Mouse (Mus musculus) neural tube, embryonic 14.5 days (tissue): Measurements from ENCODE around the gene Gm45711. TPM values are rescaled to one million over a fixed set of nuclear protein-coding genes. Genes with fewer than 3 reads are reported as not detected.
"Not testable (repeated sequence)": the region's sequence is repeated elsewhere in the genome, so short reads cannot be mapped to it uniquely, and the experiment has no call there.

Experiments used
- ATAC-seq: fragments of 200-750 bp; cut with Nextera tagmentation; 2 replicates; pipeline ENCODE4 v1.8.0; 2017; ENCODE audit warnings: low read depth, mild to moderate bottlenecking, moderate TSS enrichment, moderate library complexity
- H3K27ac ChIP-seq: fragments of 300-500 bp; sonication (generic); 2 replicates; pipeline ENCODE4 v1.5.1; 2014; ENCODE audit warnings: low read depth, mild to moderate bottlenecking, control low read depth, low read length, moderate library complexity, mixed read lengths
- H3K27me3 ChIP-seq: fragments of 300-500 bp; sonication (generic); 2 replicates; pipeline ENCODE4 v1.6.1; 2014; ENCODE audit warnings: low read length; ENCODE audit not compliant: control insufficient read depth, insufficient read depth
- H3K36me3 ChIP-seq: fragments of 300-500 bp; sonication (generic); 2 replicates; pipeline ENCODE4 v1.6.1; 2014; ENCODE audit warnings: low read length, mixed read lengths; ENCODE audit not compliant: control insufficient read depth, insufficient read depth
- H3K4me1 ChIP-seq: fragments of 300-500 bp; sonication (generic); 2 replicates; pipeline ENCODE4 v1.6.1; 2014; ENCODE audit warnings: low read length; ENCODE audit not compliant: control insufficient read depth, insufficient read depth
- H3K4me2 ChIP-seq: fragments of 300-500 bp; sonication (generic); 2 replicates; pipeline ENCODE4 v1.6.1; 2014; ENCODE audit warnings: mild to moderate bottlenecking, low read depth, low read length, control low read depth
- H3K4me3 ChIP-seq: fragments of 300-500 bp; sonication (generic); 2 replicates; pipeline ENCODE4 v1.5.1; 2014; ENCODE audit warnings: low read depth, low read length, control low read depth, mixed read lengths
- H3K9ac ChIP-seq: fragments of 300-500 bp; sonication (generic); replicated peaks from 2 replicates; pipeline ENCODE4 v1.6.1; 2014; ENCODE audit warnings: low read depth, mild to moderate bottlenecking, control low read depth, low read length, mixed read lengths
- H3K9me3 ChIP-seq: fragments of 300-500 bp; sonication (generic); 2 replicates; pipeline ENCODE4 v1.6.1; 2016; ENCODE audit warnings: low read length; ENCODE audit not compliant: control insufficient read depth
- WGBS: fragments of 180-500 bp; shearing (Covaris S2); extraction: QIAGEN DNeasy Blood & Tissue Kit; methylation state at CpG from one replicate; pipeline ENCODE4 v1.1.7; 2014; 5-methylcytosine and 5-hydroxymethylcytosine counted together
- polyA plus RNA-seq: library from polyadenylated mRNA; unstranded; fragments of >200 nt; fragmentation: Nextera tagmentation; extraction: Ambion mirVana; gene quantifications from 2 replicates; pipeline ENCODE4 v1.2.1, GENCODE M21; 2014

The Gm45711 gene
- polyA plus RNA-seq, 1 experiment from 2014 or later, result not detected

- H3K36me3 ChIP-seq, H3K4me3 ChIP-seq, H3K4me1 ChIP-seq, H3K27me3 ChIP-seq, H3K4me2 ChIP-seq, H3K9ac ChIP-seq, H3K9me3 ChIP-seq, H3K27ac ChIP-seq: not testable (repeated sequence)
- 10% methylated on average over 3 of the region's 3 CpGs for WGBS
- peak; percentile 75; the same call in 1 of the 2 replicates for ATAC-seq
Measured at GRCm38 (mm10) chr8:104301577-104301976, 8.3 kb downstream of the Gm45711 start.

GRCm38 (mm10) chr8:104294396-104294795 lies 15.5 kb downstream of the Gm45711 start:
- no peaks in the 10 kb centered on the region for H3K27me3 ChIP-seq
- H3K36me3 ChIP-seq, result no peaks in the 10 kb centered on the region
- H3K4me1 ChIP-seq, result no peaks in the 10 kb centered on the region
- no peak overlapping the region for H3K9ac ChIP-seq
- no peak for ATAC-seq
- WGBS, result 77% methylated on average over 1 of the region's 1 CpGs
- H3K4me2 ChIP-seq, result no peak overlapping the region
- H3K4me3 ChIP-seq, result no peak overlapping the region
- H3K9me3 ChIP-seq, result no peaks in the 10 kb centered on the region
- H3K27ac ChIP-seq, result no peak overlapping the region

- H3K27ac ChIP-seq, H3K9ac ChIP-seq, ATAC-seq, H3K4me2 ChIP-seq, H3K4me1 ChIP-seq, H3K27me3 ChIP-seq, H3K36me3 ChIP-seq, H3K4me3 ChIP-seq, H3K9me3 ChIP-seq: not testable (repeated sequence)
- WGBS, result 87% methylated on average over 12 of the region's 12 CpGs
Measured at GRCm38 (mm10) chr8:104293081-104293480, 16.8 kb downstream of the Gm45711 start, which contains the start of gene Cmtm2a. Gene Cmtm2a, minus strand, starts transcription at chr8:104293181.

- Histone ChIP-seq H3K9me3 (no peaks in the 10 kb centered on the region), H3K27ac (no peak overlapping the region), H3K36me3 (no peaks in the 10 kb centered on the region), H3K9ac (no peak overlapping the region), H3K4me1 (no peaks in the 10 kb centered on the region), H3K4me2 (no peak overlapping the region), H3K27me3 (no peaks in the 10 kb centered on the region), H3K4me3 (no peak overlapping the region)
- ATAC-seq, result no peak
- 79% methylated on average over 6 of the region's 6 CpGs for WGBS
Measured at GRCm38 (mm10) chr8:104268937-104269440, 40.9 kb downstream of the Gm45711 start.

GRCm38 (mm10) chr8:104268368-104268767 lies 41.5 kb downstream of the Gm45711 start:
- Histone ChIP-seq H3K27ac (no peak overlapping the region), H3K4me1 (no peaks in the 10 kb centered on the region), H3K4me2 (no peak overlapping the region), H3K9me3 (no peaks in the 10 kb centered on the region), H3K36me3 (no peaks in the 10 kb centered on the region), H3K9ac (no peak overlapping the region), H3K4me3 (no peak overlapping the region), H3K27me3 (no peaks in the 10 kb centered on the region)
- ATAC-seq, result no peak

GRCm38 (mm10) chr8:104264271-104264935 lies 45.5 kb downstream of the Gm45711 start:
- H3K27ac ChIP-seq, H3K9me3 ChIP-seq, H3K9ac ChIP-seq, H3K4me1 ChIP-seq, ATAC-seq, H3K36me3 ChIP-seq, H3K4me3 ChIP-seq, H3K4me2 ChIP-seq, H3K27me3 ChIP-seq: not testable (repeated sequence)
- 97% methylated on average over 22 of the region's 22 CpGs for WGBS

- not testable (repeated sequence) for H3K27me3 ChIP-seq, H3K4me3 ChIP-seq, H3K36me3 ChIP-seq, H3K4me2 ChIP-seq, H3K9ac ChIP-seq, H3K27ac ChIP-seq, H3K4me1 ChIP-seq, ATAC-seq, H3K9me3 ChIP-seq
- 95% methylated on average over 5 of the region's 5 CpGs for WGBS
Measured at GRCm38 (mm10) chr8:104261802-104262201, 48.1 kb downstream of the Gm45711 start.

GRCm38 (mm10) chr8:104253016-104253415 lies 56.9 kb downstream of the Gm45711 start:
- no peak for ATAC-seq
- H3K9ac ChIP-seq, result no peak overlapping the region
- H3K4me1 ChIP-seq, result peaks cover under 1% of the 10 kb centered on the region; the same call in 1 of the 2 replicates
- H3K27me3 ChIP-seq, result 0 out of 2 replicates have a peak, but pooled peaks cover 3% of the 10 kb centered on the region
- H3K9me3 ChIP-seq, result no peaks in the 10 kb centered on the region
- H3K4me2 ChIP-seq, result no peak overlapping the region
- H3K27ac ChIP-seq, result no peak overlapping the region
- 0 out of 2 replicates have a peak, but pooled peaks cover 2% of the 10 kb centered on the region for H3K36me3 ChIP-seq
- 92% methylated on average over 3 of the region's 3 CpGs for WGBS
- no peak overlapping the region for H3K4me3 ChIP-seq

GRCm38 (mm10) chr8:104251461-104251860 lies 58.4 kb downstream of the Gm45711 start:
- H3K9me3 ChIP-seq, result no peaks in the 10 kb centered on the region
- peak overlapping the region; percentile 55 for H3K4me3 ChIP-seq
- H3K4me2 ChIP-seq, result peak overlapping the region; percentile 66
- H3K9ac ChIP-seq, result no peak overlapping the region; the same call in 1 of the 2 replicates
- 0% methylated on average over 7 of the region's 7 CpGs for WGBS
- H3K36me3 ChIP-seq, result no peaks in the 10 kb centered on the region
- no peak for ATAC-seq
- H3K27me3 ChIP-seq, result 0 out of 2 replicates have a peak, but pooled peaks cover 3% of the 10 kb centered on the region
- peaks cover 8% of the 10 kb centered on the region; the same call in 1 of the 2 replicates for H3K4me1 ChIP-seq
- H3K27ac ChIP-seq, result no peak overlapping the region
